Mouse (Mus musculus) cortical plate, adult 2 months (tissue): ENCODE results near the gene Kcnmb2.

Experiments
- CTCF ChIP-seq: fragments of 200-500 bp; IDR thresholded peaks from 2 replicates; pipeline ENCODE4 v1.5.1; 2011; ENCODE audit warnings: mild to moderate bottlenecking, control low read depth, low read length; ENCODE audit not compliant: insufficient read depth; ENCODE audit errors: extremely low read depth
- POLR2A ChIP-seq: fragments of 200-500 bp; IDR thresholded peaks from 2 replicates; pipeline ENCODE4 v1.6.1; 2011; ENCODE audit warnings: mild to moderate bottlenecking, low read length, control low read depth; ENCODE audit not compliant: insufficient read depth; ENCODE audit errors: extremely low read depth

DNA sequence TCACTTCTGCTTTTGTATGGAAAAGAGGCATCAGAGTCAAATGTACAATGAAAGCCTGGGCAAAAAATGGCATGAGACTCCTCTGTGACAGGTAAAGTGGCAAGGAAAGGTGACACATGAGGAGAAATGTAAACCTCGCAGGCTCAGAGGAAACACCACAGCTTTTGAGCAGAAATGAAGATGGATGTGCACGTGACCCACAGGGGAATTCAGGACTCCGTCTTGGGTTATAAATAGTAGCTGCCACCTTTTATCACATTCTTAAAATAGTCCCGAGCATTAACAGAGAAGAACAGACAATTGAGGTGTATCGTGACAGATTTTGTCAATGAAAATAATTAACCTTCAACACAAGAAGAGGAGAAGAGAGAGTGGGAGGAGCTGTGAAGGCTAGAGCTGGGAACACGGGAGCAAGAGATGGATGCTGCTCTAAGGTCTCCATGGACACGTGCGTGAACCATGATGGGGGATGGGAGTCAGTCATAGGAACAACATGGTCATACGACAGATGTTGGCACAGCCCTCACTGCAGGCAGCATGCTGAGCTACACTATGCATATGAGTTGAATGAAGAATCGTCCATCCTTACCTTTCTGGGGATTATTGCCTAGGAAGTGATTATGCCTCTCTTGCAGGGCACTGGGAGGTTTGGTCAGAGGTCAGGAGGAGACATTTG, 127.2 kb downstream of the Kcnmb2 start:
- no peak for TF ChIP-seq CTCF
- TF ChIP-seq POLR2A, result no peak
